Mouse (Mus musculus): Measurements from ENCODE around the gene Dhodh. TPM values are rescaled to one million over a fixed set of nuclear protein-coding genes. Genes with fewer than 3 reads are reported as not detected.

Dhodh gene
- polyA plus RNA-seq, 1 experiment from 2014 or later, result 52.8 TPM

GRCm38 (mm10) chr8:109564766-109565165 lies 43.7 kb downstream of the Dhodh start:
- peak overlapping the region; percentile 91 for H3K4me2 ChIP-seq (replicated peaks; ENCODE audit: low read depth, low read length)
- peaks cover 16% of the 10 kb centered on the region for H3K4me1 ChIP-seq (ENCODE audit: insufficient read depth, low read length)
- peaks cover 32% of the 10 kb centered on the region for H3K36me3 ChIP-seq (ENCODE audit: insufficient read depth, low read length)
- WGBS, result 6% methylated on average over 10 of the region's 10 CpGs
- no peaks in the 10 kb centered on the region for H3K9me3 ChIP-seq (ENCODE audit: low read length)
- no peaks in the 10 kb centered on the region for H3K27me3 ChIP-seq (ENCODE audit: insufficient read depth, low read length)
- peak overlapping the region; percentile 97 for H3K27ac ChIP-seq (ENCODE audit: low read length)
- peak overlapping the region; percentile 98 for H3K4me3 ChIP-seq (ENCODE audit: low read length)
- no peak for ATAC-seq (ENCODE audit: low FRiP score, low TSS enrichment)
- peak overlapping the region; percentile 97 for H3K9ac ChIP-seq (replicated peaks; ENCODE audit: low read length)

DNA sequence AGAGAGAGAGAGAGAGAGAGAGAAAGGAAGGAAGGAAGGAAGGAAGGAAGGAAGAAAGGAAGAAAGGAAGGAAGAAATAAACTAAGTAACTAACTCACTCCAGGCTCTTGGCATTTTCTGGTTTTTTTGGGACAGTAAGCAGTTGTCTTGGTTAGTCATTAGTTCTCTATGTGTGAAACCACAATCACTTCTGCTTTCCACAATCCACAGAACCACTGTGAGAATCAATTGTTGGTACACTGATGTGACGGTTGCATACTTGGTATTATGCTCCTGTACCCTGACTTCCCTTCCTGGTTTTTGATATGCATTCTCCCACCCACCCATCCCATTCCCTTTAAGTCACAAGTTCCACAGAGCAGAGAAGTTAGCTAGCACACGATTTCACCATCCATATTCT lies 44.6 kb downstream of the Dhodh start:
- Histone ChIP-seq H3K4me3 (ENCODE audit: low read length) (no peak overlapping the region), H3K9ac (replicated peaks; ENCODE audit: low read length) (no peak overlapping the region), H3K4me2 (replicated peaks; ENCODE audit: low read depth, low read length) (no peak overlapping the region), H3K4me1 (ENCODE audit: insufficient read depth, low read length) (peaks cover 16% of the 10 kb centered on the region), H3K9me3 (ENCODE audit: low read length) (no peaks in the 10 kb centered on the region), H3K27ac (ENCODE audit: low read length) (no peak overlapping the region), H3K36me3 (ENCODE audit: insufficient read depth, low read length) (peaks cover 38% of the 10 kb centered on the region), H3K27me3 (ENCODE audit: insufficient read depth, low read length) (no peaks in the 10 kb centered on the region)
- ATAC-seq (ENCODE audit: low FRiP score, low TSS enrichment), result no peak
- 80% methylated on average over 2 of the region's 2 CpGs for WGBS

DNA sequence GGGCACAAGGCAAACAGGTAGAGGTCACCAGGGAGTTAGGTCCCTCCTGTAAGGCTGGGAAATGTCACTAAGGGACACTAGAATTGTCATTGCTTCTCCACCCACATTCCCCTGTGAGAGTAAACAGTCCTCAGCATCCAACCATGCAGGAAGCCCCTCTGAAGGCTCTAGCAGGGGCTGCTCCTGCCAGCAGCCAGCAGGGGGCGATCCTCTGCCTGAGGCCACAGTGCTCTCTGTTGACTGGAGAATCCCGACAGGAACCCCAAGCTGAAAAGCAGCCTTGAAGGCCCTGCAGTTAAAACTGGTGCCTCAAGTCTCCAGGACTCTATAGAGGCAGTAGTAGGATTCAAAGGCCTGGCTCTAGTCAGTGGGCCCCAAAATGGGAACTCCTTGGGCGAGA lies 56.8 kb downstream of the Dhodh start:
- Histone ChIP-seq H3K9me3 (ENCODE audit: low read length) (no peaks in the 10 kb centered on the region), H3K9ac (replicated peaks; ENCODE audit: low read length) (no peak overlapping the region), H3K4me1 (ENCODE audit: insufficient read depth, low read length) (no peaks in the 10 kb centered on the region), H3K27ac (ENCODE audit: low read length) (no peak overlapping the region), H3K4me2 (replicated peaks; ENCODE audit: low read depth, low read length) (no peak overlapping the region), H3K27me3 (ENCODE audit: insufficient read depth, low read length) (no peaks in the 10 kb centered on the region), H3K4me3 (ENCODE audit: low read length) (no peak overlapping the region), H3K36me3 (ENCODE audit: insufficient read depth, low read length) (peaks cover 96% of the 10 kb centered on the region)
- 40% methylated on average over 3 of the region's 3 CpGs for WGBS
- ATAC-seq (ENCODE audit: low FRiP score, low TSS enrichment), result no peak

- ATAC-seq (ENCODE audit: low FRiP score, low TSS enrichment), result no peak
- Histone ChIP-seq H3K4me3 (ENCODE audit: low read length) (no peak overlapping the region), H3K4me2 (replicated peaks; ENCODE audit: low read depth, low read length) (no peak overlapping the region), H3K9ac (replicated peaks; ENCODE audit: low read length) (no peak overlapping the region), H3K9me3 (ENCODE audit: low read length) (no peaks in the 10 kb centered on the region), H3K4me1 (ENCODE audit: insufficient read depth, low read length) (no peaks in the 10 kb centered on the region), H3K27ac (ENCODE audit: low read length) (no peak overlapping the region), H3K27me3 (ENCODE audit: insufficient read depth, low read length) (no peaks in the 10 kb centered on the region), H3K36me3 (ENCODE audit: insufficient read depth, low read length) (peaks cover 26% of the 10 kb centered on the region)
- WGBS, result 53% methylated on average over 3 of the region's 3 CpGs
These were observed 64.4 kb downstream of the Dhodh start for GRCm38 (mm10) chr8:109544049-109544448.

- no peaks in the 10 kb centered on the region for H3K4me1 ChIP-seq (ENCODE audit: insufficient read depth, low read length)
- H3K9me3 ChIP-seq (ENCODE audit: low read length), result no peaks in the 10 kb centered on the region
- ATAC-seq (ENCODE audit: low FRiP score, low TSS enrichment), result no peak
- no peak overlapping the region for H3K27ac ChIP-seq (ENCODE audit: low read length)
- no peak overlapping the region for H3K4me3 ChIP-seq (ENCODE audit: low read length)
- WGBS, result 76% methylated on average over 8 of the region's 8 CpGs
- H3K9ac ChIP-seq (replicated peaks; ENCODE audit: low read length), result no peak overlapping the region
- H3K36me3 ChIP-seq (ENCODE audit: insufficient read depth, low read length), result peaks cover 15% of the 10 kb centered on the region
- no peak overlapping the region for H3K4me2 ChIP-seq (replicated peaks; ENCODE audit: low read depth, low read length)
- H3K27me3 ChIP-seq (ENCODE audit: insufficient read depth, low read length), result no peaks in the 10 kb centered on the region
These were observed 65.5 kb downstream of the Dhodh start for GRCm38 (mm10) chr8:109542748-109543519.

GRCm38 (mm10) chr8:109542165-109542564 lies 66.3 kb downstream of the Dhodh start:
- H3K36me3 ChIP-seq (ENCODE audit: insufficient read depth, low read length), result peaks cover 7% of the 10 kb centered on the region
- WGBS, result 69% methylated on average over 5 of the region's 5 CpGs
- H3K4me2 ChIP-seq (replicated peaks; ENCODE audit: low read depth, low read length), result no peak overlapping the region
- H3K9ac ChIP-seq (replicated peaks; ENCODE audit: low read length), result no peak overlapping the region
- H3K27ac ChIP-seq (ENCODE audit: low read length), result no peak overlapping the region
- no peak overlapping the region for H3K4me3 ChIP-seq (ENCODE audit: low read length)
- H3K4me1 ChIP-seq (ENCODE audit: insufficient read depth, low read length), result no peaks in the 10 kb centered on the region
- H3K27me3 ChIP-seq (ENCODE audit: insufficient read depth, low read length), result no peaks in the 10 kb centered on the region
- no peaks in the 10 kb centered on the region for H3K9me3 ChIP-seq (ENCODE audit: low read length)
- no peak for ATAC-seq (ENCODE audit: low FRiP score, low TSS enrichment)

Other genes starting within 250 kb of the Dhodh start
- 0.11 and 0.13 TPM in 2 replicates for gene Pmfbp1, start 114.6 kb downstream of the Dhodh start, polyA plus RNA-seq (2015; fragmentation: Nextera tagmentation; extraction: Ambion mirVana)
- gene Dhx38, start 42.8 kb downstream of the Dhodh start, polyA plus RNA-seq (2015; fragmentation: Nextera tagmentation; extraction: Ambion mirVana), result 27.4 and 31.3 TPM in 2 replicates
- 28.9 and 29.4 TPM in 2 replicates for gene Txnl4b, start 42.8 kb downstream of the Dhodh start, polyA plus RNA-seq (2015; fragmentation: Nextera tagmentation; extraction: Ambion mirVana)
- 4.9 and 8.2 TPM in 2 replicates for gene Hp, start 29.5 kb downstream of the Dhodh start, polyA plus RNA-seq (2015; fragmentation: Nextera tagmentation; extraction: Ambion mirVana)
- 0.05 and 0.10 TPM in 2 replicates for gene Pkd1l3, start 5.8 kb upstream of the Dhodh start, polyA plus RNA-seq (2015; fragmentation: Nextera tagmentation; extraction: Ambion mirVana)
- 160 TPM in 2 replicates for gene Ist1, start 84.6 kb upstream of the Dhodh start, polyA plus RNA-seq (2015; fragmentation: Nextera tagmentation; extraction: Ambion mirVana)
- 25.1 and 28.5 TPM in 2 replicates for gene Zfp821, start 96.9 kb upstream of the Dhodh start, polyA plus RNA-seq (2015; fragmentation: Nextera tagmentation; extraction: Ambion mirVana)
- gene Atxn1l, start 129.1 kb upstream of the Dhodh start, polyA plus RNA-seq (2015; fragmentation: Nextera tagmentation; extraction: Ambion mirVana), result 7.5 and 9.3 TPM in 2 replicates
- 46.6 and 53.6 TPM in 2 replicates for gene Ap1g1, start 169.9 kb upstream of the Dhodh start, polyA plus RNA-seq (2015; fragmentation: Nextera tagmentation; extraction: Ambion mirVana)